Mouse (Mus musculus): ENCODE measurements around the gene Spocd1.

GRCm38 (mm10) chr4:129981657-129982056 is 52.6 kb downstream of the Spocd1 start:
- TF ChIP-seq CTCF (IDR thresholded peaks at IDR 0.05; ENCODE audit: borderline replicate concordance, insufficient read depth, low read length) (no peak), POLR2A (IDR thresholded peaks at IDR 0.05; ENCODE audit: low read depth, low read length) (no peak)
